Mouse (Mus musculus): ENCODE data around the gene Angptl2.

DNA sequence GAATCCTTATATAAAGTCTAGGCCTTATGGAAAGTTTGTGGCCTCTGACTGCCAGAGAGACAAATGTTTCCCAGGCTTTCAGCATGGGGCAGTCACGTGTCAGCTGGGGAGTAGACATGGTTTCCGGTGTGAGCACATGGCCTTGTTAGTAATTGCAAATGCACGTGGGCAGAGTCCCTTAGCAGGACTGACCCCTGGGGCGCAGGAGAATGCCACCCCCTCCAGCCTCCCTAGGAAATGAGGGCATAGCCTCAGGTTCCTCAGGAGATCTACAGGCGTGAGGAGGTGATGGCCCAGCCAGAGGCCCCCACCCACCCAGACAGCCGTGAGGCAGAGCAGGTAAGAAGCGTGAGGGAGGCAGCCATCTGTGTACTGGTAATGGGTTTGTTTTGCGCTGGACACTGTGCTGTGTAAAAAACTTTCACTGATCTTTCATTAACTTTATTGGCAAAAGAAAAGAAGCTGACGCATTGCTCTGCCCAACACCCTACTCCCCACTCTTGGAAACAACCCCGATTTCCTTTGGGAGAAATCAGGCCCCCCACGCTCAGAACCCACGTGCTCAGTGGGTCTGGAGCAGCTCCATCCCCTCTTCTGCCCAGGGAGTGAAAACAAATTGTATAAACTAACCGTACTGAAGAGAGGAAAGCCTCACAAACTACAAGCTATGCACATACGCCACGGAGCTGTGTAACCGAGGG lies 35.8 kb upstream of the Angptl2 start:
- no peak for TF ChIP-seq CTCF (IDR thresholded peaks at IDR 0.05)
- no peak for TF ChIP-seq EP300 (IDR thresholded peaks at IDR 0.05)

Data from lung, postnatal 0 days (tissue).